Mouse (Mus musculus): ENCODE data around the gene Coq10a.
"Not testable (repeated sequence)": the region's sequence is repeated elsewhere in the genome, so short reads cannot be mapped to it uniquely, and the experiment has no call there.

The Coq10a gene

DNA sequence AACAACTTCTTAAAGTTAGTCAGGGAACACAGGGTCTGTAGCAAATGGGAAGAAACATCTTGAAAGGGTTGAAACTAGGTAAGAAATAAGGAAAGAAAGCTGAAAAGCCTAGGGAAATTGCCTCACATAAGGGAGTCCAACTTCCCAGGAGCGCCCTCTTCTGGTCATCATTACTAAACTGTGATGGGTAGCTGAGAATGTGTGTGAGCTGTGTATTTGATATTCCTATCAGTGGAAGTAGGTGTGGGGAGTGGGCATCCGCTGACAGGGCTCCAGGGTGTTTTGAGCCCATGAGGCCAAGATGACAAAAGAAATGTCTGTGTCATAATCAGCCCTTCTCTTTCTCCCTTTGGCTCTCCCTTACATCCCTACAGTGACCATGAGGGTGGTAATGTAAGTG, 10.0 kb downstream of the Coq10a start:
- peak; percentile 56 to 91 for DNase-seq (ENCODE audit: inconsistent age in 2 of 2, low spot score in 1 of 2)

DNA sequence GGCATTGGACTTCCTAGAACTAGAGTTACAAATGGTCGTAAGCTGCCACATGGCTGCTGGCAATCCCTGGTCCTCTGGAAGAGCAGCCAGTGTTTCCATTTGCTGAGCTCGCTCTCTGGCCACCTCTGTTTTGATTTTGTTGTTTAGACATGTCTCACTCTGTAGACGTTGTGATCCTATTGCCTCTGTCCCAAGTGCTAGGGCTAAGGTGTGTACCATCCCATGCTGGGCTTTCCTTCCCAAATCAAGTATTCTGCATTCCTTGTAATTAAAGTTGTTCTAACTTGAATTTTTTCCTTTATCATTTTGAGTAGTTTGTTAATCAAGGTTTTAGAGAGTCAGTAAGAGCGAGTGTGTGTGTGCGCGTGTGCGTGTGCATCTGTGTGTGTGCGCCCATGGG, 21.3 kb downstream of the Coq10a start:
- DNase-seq (ENCODE audit: inconsistent age in 2 of 2, low spot score in 1 of 2), result no peak

DNA sequence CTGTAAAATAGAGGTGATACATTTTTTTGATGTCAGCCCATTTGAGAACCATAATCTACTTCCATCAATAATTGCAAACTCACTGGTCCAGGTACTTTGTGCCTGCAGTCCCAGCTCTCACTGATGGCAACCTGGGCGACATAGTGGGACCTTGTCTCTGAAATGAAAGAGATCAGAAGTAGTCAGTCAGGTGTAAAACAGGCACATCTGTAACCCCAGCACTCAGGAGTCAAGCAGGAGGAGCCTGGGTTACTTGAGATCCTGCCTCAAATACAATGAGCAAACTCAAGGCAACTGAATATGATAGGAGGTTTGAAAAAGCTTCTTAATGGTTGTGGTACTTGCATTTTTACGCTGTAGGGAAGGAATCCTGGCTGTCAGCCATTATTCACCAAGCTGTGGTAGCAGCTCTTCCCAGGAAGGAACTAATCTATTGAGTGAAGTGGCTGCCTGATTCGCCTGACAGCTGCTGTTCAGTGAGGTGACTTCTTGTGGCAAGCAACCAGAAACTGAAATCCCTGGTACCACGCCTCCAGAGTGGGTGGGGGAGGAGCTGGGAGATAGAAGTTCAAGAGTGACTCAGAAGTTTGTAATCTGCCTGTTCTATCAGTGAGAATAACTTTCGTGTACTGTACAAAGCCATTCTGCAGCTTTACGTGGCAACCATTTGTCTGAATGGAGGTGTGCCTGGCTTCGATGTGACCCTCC, 24.1 kb downstream of the Coq10a start:
- DNase-seq (ENCODE audit: inconsistent age in 2 of 2, low spot score in 1 of 2), result peak; percentile 87 to 95

DNA sequence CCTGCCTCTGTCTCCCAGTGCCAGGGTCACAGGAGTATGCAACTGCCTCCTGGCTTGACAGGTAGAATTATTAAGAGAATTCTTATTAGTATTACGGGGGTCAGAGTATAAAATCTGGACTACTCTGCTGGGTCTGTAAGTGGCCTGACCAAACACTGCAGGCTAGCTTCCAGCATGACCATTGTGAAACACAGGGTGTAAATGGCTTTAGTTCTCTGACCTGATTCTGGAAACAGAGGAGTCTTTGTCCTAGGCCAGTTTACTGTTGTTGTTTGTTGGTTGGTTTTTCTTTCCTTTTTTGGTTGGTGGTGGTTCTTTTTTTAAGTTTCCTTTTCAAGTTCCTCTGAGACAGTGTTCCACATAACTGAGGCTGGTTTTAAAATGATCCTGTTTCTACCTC, 25.4 kb downstream of the Coq10a start:
- DNase-seq (ENCODE audit: inconsistent age in 2 of 2, low spot score in 1 of 2), result no peak

DNA sequence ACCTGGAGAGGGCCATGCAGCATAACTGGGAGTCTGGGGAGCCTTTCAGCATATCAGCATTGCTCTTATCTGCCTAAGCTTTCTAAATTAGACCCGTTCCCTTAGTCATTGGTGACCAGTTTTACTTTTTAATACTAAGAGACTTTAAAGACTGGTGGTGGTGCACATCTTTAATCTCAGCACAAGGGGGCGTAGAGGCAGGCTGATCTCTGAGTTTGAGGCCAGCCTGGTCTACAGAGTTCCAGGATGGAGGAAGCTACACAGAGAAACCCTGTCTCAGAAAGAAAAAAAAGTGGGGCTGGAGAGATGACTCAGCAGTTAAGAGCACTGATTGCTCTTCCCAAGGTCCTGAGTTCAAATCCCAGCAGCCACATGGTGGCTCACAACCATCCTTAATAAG, 28.5 kb downstream of the Coq10a start:
- peak in 1 of 2 experiments; percentile 46 for DNase-seq (ENCODE audit: inconsistent age in 2 of 2, low spot score in 1 of 2)

DNA sequence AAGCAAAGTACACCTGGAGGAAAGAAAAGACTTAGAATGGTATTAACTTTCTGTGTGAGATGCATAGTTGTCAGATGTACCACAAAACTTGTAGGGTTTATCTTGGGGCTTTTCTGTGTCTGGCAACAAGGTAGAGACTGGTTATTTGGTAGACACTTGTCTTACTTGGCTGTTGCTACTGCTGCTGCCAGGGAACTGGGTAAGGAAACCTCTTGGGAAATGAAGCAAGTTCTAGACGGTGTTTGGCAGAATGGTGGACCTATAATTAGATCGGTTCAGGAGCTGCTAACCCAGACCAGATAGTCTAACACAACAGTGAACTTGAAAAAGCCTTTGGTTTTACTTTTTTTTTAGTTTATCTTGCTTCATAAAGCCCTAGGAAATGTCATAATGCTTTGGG, 29.8 kb downstream of the Coq10a start:
- DNase-seq (ENCODE audit: inconsistent age in 2 of 2, low spot score in 1 of 2), result peak in 1 of 2 experiments; percentile 53

DNA sequence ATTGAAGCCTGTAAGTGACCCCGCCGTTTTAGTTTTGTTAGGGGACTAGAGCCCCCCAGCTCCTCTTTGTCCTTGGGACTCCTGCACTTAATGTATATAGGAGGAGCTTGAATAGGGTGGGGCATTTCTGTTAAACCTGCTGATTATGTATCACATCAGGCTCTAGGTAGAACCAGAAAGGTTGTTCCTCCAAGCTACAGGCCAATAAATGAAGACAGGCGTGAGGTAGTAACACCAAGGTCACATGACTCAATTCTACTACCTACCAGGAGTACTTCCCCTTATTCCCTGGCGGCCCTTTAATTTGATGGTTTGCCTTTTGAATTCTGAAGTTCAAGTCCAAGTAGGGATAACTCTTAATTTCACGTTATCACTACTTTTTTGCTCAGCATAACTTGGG, 30.4 kb downstream of the Coq10a start:
- peak in 1 of 2 experiments; percentile 72 for DNase-seq (ENCODE audit: inconsistent age in 2 of 2, low spot score in 1 of 2)

DNA sequence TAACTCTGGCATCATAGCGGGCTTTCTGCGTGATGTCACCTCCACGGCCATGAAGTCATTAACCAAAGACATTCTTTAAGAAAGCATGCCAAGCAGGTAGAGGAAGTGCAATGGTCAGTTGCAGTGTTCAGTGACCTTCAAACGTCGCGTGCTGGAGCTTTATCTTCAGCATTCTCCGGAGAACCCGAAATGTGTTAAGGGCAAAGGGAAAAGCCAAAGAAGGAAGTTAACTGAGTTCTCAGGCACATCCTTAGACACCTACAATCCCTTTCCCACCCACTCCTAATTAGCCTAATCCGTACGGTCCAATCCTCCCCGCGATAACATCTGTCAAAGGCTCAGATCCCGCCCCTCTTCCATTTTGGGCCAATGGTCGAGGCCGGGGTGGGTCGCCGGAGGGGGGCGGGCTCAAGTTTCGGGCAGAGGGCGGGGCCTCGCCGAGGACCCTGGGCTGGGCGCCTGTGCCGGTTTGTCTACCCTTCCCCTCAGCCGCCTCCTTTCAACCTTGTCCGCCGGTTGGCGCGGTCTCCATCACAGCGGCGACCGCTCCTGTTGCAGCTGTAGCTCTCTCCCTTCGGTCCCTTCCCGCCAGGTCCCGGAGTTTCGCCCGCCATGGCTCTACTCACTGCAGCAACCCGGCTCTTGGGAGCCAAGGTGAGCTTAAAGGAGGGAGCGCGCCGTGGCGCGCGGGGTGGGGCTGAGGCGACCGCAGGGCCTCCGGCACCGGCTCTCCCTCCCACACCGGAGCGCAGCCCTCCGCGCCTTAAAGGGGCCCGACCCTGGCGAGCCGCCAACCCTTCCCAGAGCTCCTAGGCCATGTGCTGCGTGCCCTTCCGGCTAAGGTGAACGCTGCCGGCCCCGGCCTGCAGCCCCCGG, 31.3 kb downstream of the Coq10a start, which contains the start of gene Cs:
Gene Cs, plus strand, starts transcription at position 429 of the 876 bp plus-strand sequence.
- peak; percentile 96 to 99 for DNase-seq (ENCODE audit: inconsistent age in 2 of 2, low spot score in 1 of 2)

DNA sequence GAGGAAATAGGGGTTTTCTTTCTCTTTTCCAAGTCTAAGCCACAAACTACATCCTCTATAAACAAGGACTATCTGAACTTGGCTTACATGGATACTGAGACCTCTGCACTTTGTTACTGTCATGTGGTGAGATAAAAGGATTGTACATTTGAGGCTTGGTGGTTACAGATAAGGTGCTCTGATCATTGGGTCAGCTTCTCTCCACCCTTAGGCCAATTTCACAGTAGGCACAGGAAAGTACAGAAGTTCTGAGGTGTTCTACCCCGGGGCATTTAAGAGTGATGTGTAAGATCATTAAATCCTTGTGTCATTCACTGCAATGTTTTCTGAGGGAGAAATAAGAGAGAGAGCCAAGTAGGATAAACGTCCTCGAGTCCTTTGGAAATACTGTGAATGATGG, 32.2 kb downstream of the Coq10a start:
- no peak for DNase-seq (ENCODE audit: inconsistent age in 2 of 2, low spot score in 1 of 2)

DNA sequence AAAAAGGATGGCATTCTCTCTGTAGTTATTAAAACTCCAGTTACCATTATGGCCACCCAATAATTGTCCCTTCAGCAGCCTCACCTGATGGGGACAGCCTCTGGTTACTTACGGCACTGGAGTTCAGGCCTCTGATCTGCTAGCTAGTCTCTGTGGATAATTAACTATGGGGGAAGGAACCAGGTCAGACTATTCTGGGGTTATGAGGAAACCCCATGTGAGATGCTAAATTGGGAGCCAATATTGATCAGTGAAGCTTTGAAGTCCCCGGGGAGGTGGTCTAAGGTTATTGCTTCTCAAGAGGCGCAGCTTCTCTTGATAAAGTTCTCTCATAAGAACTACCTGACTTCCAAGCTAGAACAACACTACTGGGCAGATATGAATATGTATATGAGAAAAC, 32.6 kb downstream of the Coq10a start:
- DNase-seq (ENCODE audit: inconsistent age in 2 of 2, low spot score in 1 of 2), result no peak

DNA sequence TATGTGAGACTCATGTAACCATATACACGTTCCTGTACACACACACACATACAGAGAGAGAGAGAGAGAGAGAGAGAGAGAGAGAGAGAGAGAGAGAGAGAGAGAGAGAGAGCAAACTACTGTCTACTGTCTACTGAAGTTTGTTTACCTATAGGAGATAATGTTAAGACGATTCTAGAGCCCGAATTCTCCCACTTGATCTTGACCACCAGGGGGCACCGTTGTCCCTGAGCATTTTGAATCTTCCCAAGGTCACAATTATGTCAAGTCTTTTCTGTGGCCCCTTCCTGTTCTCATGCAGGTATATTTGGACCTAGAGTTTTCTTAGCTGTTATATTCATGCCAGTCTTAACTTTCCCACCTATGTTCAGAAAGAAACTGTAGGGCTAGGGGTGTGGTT, 33.2 kb downstream of the Coq10a start:
- peak; percentile 70 to 93 for DNase-seq (ENCODE audit: inconsistent age in 2 of 2, low spot score in 1 of 2)

DNA sequence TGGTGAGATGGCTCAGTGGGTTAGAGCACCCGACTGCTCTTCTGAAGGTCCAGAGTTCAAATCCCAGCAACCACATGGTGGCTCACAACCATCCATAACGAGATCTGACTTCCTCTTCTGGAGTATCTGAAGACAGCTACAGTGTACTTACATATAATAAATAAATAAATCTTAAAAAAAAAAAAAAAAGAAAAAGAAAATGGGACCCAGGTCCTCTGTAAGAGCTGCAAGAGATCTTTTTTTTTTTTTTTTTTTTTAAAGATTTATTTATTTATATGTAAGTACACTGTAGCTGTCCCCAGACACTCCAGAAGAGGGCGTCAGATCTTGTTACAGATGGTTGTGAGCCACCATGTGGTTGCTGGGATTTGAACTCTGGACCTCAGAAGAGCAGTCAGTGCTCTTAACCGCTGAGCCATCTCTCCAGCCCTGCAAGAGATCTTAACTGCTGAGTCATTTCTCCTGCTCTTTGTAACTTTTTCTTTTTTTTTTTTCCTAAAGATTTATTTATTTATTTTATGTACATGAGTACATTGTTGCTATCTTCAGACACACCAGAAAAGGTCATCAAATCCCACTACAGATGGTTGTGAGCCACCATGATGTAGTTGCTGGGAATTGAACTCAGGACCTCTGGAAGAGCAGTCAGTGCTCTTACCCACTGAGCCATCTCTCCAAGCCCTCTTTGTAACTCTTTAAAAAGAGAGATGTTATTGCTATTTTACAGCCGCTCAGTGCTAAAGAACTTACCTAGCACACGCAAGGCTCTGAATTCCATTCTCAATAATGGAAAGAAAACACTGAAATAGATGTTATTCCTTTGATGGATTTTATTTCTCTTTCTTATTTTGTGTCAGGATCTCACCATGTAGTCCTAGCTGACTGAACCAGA, 36.2 kb downstream of the Coq10a start:
- not testable (repeated sequence) for DNase-seq (ENCODE audit: inconsistent age in 2 of 2, low spot score in 1 of 2)

DNA sequence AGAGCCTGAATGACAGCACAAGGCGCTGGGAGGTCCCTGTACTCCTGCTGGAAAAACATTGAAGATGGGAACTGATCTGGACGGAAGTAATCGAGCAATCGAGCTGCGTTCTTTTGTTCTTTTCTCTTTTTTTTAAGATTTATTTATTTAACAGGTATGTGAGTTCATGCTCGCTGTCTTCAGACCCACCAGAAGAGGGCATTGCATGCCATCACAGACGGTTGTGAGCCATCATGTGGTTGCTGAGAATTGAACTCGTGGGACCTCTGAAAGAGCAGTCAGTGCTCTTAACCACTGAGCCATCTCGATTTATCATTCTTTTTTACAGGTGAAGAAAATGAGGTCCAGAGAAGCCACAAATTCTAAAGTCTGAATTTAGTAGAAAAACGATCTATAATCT, 41.2 kb downstream of the Coq10a start:
- no peak for DNase-seq (ENCODE audit: inconsistent age in 2 of 2, low spot score in 1 of 2)

DNA sequence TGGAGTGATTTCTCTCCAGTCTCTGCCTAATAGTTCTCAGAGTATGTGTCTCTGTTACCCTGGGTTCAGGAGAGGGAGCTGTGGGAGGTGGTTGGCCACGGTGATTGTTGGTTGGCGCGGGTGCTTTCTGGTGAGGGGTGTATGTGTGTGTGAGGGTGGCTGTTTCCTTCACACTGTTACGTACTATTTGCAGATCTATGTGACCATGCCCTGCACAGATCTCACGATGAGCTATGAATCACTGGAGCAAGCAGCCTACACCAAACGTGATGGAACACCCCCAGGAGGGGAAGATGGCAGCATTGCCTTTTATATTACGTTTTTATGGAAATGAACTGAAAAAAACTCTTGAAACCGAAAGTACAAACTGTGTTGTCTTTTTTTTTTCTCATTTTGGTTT, 42.0 kb downstream of the Coq10a start:
- no peak for DNase-seq (ENCODE audit: inconsistent age in 2 of 2, low spot score in 1 of 2)

DNA sequence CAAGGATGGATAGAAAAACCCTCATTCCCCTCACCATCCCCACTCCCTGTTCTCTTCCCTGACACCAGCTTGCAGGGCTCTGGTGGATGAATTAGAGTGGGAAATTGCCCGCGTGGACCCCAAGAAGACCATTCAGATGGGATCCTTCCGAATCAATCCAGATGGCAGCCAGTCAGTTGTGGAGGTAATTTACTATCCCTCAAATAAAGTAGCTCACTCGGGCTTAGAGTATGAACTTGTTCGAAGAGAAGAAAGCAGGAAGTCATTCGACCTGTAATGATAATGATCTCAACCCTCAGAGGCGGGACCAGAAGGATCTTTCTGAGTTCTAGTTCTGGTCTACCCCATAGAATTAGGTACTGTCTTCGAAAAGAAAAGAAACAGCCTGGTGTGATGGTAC, 45.3 kb downstream of the Coq10a start:
- no peak for DNase-seq (ENCODE audit: inconsistent age in 2 of 2, low spot score in 1 of 2)

DNA sequence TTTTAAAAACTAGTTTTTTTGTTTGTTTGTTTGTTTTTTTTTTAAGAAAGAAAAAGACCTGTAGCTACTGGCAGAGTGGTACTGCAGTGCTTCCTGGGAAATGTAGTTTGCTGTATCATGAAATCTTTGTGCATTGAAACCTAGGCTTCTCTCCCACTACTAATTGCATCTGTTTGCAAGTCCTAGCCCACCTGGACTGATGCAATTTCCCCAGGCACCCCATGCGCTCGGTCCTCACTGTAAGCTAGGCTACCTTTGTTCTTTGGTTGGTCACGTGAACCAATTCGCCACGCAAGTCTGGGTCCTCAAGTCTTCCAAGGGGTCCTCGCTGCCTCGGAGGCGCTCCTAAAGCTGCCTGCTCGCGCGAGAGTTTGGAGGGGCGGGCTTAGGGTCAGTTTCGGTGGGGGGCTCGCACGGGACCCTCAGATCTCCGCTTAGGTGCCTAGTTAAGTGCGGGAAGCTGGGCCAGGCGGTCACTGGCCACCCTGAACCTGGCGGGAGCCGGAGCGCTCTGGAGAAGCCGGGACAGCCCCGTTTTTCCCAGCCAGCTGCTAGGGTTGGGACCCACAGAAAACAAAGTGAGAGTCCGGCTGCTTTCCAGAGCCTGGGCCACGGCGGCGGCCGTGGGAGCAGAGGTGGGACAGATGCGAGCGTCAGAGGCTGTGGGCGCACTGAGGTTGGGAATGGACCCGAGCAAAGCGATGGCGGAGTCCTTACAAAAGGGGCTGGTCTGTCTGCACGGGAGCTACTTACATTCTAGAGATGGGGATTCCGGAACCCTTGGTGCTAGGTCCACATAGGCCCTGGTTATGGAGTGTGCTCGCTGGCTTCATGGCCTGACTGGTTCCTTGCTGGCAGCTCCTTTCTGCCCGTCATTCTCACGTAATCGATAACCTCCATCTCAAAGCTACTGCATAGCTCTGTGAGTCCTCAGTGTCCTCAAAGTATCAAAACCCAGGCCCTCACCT, 46.4 kb downstream of the Coq10a start, which contains the start of gene Cnpy2:
Gene Cnpy2, plus strand, starts transcription at position 319 of the 968 bp plus-strand sequence.
- peak; percentile 87 to 97 for DNase-seq (ENCODE audit: inconsistent age in 2 of 2, low spot score in 1 of 2)

DNA sequence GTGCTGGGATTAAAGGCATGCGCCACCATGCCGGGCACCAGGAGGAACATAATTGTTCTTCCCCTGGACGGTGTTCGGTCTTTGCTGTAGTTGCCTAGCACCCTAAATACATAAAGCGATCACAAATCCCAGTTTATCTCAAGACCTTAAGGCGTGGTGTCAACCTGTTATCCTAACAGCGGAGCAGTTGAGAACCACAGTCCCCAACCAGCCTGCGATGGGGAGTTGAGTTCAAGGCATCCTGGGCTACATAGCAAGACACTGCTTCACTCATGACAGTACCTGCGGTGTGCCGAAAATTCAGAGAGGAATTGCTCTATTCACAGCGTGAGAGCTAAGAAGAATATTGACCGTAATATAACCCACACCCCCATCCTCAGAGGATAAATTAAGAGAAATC, 47.2 kb downstream of the Coq10a start:
- DNase-seq (ENCODE audit: inconsistent age in 2 of 2, low spot score in 1 of 2), result no peak

DNA sequence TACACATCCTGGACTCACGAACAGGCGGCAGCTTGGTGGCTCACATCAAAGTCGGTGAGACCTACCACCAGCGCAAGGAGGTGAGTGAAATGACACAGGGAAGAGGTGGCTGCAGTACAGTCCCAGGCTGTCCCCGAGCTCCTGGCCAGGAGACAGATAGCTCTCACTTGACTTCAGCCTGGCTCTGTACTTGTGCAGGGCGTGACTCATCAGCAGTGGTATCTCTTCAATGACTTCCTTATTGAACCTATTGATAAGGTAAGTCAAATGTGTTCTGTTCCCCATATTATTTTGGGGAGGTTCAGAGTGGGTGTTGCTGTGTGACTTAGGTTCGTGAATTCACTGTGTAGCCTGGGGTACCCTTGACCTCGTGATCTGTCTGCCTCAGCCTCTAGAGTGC, 53.2 kb downstream of the Coq10a start:
- DNase-seq (ENCODE audit: inconsistent age in 2 of 2, low spot score in 1 of 2), result no peak
